Mouse (Mus musculus) spleen, adult 12 weeks (tissue): ENCODE results near the gene Zbtb20.
A peak's percentile ranks its signal among the peaks of the same experiment; 100 is the strongest.

Experiments
- DNase-seq: peaks from one replicate; pipeline ENCODE4 v3.0.0; 2022; ENCODE audit warnings: low spot score

The Zbtb20 gene

GRCm38 (mm10) chr16:42875852-42875980, at the start of gene Zbtb20:
TSS of gene Zbtb20 (plus strand) at chr16:42875881.
- no peak for DNase-seq

- DNase-seq: no peak
Observed at GRCm38 (mm10) chr16:42835940-42836339, 39.7 kb upstream of the Zbtb20 start.

DNA sequence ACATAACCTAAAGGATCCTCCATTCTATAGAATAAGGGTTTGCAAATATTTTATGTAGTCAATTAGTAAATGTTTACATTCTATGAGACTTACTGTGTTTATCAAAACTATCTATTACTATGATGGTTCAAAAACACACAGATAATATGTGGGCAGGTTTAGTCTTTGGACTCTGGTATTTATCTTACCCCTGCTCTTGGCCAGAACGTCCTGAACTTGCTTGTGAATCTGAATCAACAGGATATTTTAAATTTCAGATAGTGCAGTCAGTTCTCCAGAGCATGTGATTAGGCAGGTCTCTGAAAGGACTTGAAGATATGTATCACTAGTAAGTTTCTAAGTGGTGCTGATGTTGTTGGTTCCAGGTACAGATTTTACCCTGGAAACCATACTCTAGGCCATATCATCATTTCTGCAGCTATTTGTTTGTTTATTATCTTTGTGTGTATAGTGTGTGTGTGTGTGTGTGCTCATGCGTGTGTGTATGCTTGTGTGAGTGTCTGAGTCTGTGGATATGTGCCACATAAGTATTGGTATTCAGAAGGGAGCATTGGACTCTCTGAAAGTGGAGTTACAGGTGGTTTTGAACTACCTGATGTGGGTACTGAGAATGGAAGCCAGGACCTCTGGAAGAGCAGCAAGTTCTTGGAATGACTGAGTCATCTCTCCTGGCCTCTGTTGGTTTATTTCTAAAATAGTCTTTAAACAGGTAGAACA, 39.1 kb upstream of the Zbtb20 start:
- DNase-seq: no peak

DNA sequence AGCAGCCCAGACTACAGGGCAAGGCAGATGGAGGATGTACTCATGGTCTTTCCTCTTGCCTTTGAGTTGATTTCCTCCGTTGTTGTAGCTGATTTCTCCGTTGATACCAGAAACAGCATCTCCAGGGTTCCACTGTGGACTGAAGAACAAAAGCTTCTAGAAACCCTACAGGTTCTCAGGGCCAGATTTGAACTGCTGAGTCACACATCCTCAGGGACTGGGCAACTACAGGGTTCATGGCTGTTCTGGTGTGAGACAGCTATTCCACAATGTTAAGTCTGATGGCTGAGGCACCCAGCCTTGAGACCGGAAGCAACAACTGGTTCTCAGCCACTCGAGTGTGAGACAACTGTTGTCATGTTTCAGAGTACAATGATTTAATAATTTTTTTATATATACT, 37.5 kb upstream of the Zbtb20 start:
- no peak for DNase-seq

DNA sequence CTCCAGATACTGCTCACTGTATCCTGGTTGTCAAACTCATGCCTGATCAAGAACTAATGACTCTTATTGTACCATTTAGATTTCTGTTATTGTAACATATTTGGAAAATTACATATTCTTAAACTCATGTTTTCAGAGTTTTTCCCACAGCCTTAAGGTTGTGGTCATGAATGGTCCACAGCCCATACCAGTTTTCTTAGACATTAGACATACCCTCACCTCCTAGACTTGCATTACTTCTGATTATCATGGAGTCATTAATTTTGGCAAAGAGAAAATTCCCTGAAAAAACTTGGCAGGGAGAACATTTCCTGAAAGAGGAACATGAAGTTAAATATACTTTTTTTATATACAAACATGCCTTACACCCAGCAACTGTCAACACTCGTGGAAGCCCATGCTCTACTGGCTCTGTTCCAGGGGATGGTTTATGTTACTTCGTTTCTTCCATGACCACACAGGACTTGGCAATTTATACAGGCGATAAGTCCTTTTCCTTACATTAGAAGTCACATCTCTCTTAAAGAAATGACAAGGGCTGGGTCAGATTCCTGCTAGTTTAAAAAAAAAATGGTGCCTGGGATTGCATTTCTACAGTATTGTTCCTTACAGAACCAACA, 18.0 kb upstream of the Zbtb20 start:
- DNase-seq: no peak

GRCm38 (mm10) chr16:42859251-42859650, 16.4 kb upstream of the Zbtb20 start:
- DNase-seq: no peak

DNA sequence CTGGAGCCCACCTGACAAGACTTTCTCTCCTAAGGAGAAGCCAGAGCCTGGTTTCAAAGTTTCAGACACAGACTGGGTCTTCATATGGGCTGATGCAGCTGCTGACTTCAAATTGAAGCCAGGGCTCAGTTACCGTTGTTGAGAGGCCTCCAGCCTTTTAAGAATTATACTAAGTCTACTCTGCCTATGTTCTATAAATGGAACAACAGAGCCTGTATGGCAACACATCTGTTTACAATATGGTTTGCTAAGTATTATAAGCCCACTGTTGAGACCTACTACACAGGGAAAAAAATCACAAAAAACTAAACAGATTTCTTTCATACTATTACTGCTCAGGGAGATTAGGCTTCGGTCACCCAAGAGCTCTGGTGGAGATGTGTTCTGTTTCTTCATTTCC, 12.4 kb upstream of the Zbtb20 start:
- no peak for DNase-seq

- no peak for DNase-seq
Observed at GRCm38 (mm10) chr16:42866061-42866460, 9.6 kb upstream of the Zbtb20 start.

DNA sequence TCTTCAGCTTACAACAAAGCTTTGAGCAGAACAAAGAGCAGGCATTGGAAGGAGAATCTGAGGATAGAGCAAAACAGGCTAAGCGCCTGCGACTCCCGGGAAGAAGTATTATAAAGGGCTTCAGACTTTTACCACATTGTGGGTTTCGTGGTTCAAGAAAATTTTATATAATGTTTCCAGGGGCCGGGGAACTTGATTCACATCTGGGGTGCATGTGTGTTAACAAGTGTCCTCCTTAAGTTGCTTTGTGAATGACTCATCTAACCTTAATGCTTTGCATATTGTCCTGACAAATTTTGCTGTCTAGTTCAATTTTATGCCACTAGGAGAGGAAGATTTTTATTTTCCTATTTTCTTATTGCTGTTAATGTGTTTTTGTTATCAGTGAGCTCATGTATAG, 3.6 kb upstream of the Zbtb20 start:
- no peak for DNase-seq

GRCm38 (mm10) chr16:42873942-42874341, 1.7 kb upstream of the Zbtb20 start:
- DNase-seq: no peak

DNA sequence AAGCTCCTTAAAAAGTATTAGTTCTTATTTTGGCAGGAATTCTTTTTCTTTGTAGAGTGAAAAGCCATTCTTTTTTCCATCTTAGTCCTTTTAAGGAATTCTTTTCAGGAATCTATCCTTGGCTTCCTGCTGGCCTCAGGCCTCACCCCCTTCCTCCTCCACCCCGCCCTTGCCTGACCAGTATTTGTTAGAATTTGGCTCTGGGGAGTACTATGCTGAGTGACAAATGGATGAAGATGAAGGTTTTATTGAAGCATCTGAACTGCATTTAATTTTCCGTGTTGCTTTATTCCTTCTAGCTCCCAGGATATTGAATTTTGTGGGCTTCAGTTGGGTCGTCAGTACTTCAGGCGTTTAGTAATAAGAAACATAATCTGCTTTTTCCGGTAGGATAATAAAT, 1.2 kb upstream of the Zbtb20 start:
- no peak for DNase-seq

GRCm38 (mm10) chr16:42874910-42875851, 500 bp upstream of the Zbtb20 start:
- DNase-seq: peak; percentile 95

GRCm38 (mm10) chr16:42876021-42877000, 630 bp downstream of the Zbtb20 start:
- DNase-seq: peak; percentile 56

DNA sequence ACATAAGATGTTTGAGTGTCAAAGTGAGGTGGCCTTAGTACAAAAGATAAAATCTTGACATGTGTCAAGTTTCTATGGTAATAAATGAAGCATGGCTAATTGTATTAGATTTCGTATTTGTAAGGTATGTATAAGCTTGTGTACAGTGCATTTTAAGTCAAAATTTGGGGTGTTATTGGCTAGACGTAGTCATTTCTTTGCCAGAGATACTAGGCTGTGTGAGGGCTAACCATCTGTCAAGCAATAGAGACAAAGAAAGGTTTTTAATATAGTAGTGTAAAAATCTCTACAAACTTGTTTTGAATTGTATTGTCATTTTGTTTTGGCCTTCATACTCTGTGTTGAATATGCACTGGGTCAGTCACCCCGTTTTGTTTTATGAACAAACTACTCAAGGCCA, 4.4 kb downstream of the Zbtb20 start:
- no peak for DNase-seq

DNA sequence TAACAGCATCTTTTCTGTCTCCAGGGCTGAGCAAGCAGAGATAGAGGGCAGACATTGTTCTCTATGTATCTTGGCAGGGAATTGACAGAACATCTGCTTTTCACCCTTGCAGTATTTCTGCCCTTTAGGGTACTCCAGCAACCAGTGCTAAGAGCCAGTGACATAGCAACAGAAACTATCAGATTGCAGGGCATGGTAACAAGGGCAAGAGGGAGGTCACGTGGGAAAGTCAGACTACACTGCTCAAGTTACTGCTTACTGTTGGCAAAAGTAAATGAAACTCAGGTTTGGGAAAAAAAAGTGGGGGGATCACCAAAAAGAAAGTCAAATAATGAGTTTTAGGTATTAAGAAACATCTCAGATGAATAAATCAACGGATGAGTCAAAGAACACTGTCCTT, 9.9 kb downstream of the Zbtb20 start:
- no peak for DNase-seq

DNA sequence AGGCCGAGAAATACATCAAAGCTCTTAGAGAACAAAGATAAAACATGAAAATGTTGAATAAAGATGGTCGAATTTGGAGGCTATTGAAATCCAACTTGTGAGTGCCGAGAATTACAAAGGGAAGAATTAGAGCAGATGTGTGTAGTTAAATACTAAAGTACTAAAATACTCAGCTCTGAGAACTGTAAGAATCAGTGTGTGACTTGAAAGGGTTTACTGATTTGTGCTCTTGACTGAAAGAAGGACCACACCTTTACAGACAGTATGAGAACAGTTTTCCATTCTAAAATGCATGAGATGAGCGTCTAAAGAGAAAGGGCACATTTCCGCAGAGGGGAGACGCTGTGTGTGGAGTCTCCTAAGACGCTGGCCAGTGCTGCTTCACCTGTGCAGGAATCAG, 10.3 kb downstream of the Zbtb20 start:
- no peak for DNase-seq

GRCm38 (mm10) chr16:42897125-42897693, 21.5 kb downstream of the Zbtb20 start:
- no peak for DNase-seq

- DNase-seq: no peak
Observed at GRCm38 (mm10) chr16:42900328-42900727, 24.6 kb downstream of the Zbtb20 start.

- DNase-seq: no peak
Observed at GRCm38 (mm10) chr16:42907283-42907701, 31.6 kb downstream of the Zbtb20 start.

DNA sequence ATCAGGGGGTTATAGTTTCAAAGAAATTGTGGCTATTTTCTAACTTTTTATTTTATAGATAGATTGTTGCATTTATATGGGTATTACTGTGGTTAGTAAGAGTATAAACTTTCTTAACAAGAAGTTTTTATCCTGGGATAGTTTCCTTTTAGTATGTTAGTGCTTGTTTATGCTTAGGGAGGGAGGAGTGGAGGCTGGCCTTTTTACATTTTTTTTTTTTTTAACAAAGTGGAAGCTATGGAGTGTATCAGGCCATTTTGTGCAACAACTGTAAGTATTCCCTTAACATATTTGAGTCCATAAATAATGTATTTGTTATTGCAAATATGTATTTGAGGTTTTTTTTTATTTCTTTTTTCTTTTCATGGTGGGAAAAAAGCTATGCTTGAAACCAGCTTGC, 32.7 kb downstream of the Zbtb20 start:
- DNase-seq: no peak

DNA sequence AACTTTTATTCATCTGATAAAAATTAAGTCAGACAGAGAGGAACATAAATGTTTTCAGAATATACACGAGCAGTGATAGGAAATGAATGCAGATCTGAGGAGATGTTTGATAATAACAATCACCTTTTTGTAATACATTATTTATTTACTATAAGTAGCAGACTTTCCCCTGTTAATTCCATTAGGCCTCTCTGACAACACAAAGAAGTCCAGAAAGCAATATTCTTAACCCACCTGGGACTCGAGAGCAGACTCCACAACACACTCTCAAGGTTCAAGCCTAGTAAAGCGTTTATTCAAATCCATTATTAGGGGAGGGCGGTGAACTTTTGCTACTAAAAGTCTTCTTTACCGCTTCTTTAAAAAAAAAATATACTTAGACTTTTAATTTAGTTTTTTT, 33.2 kb downstream of the Zbtb20 start:
- DNase-seq: no peak

GRCm38 (mm10) chr16:42910016-42910415, 34.3 kb downstream of the Zbtb20 start:
- no peak for DNase-seq
